Mouse (Mus musculus) spleen, postnatal 0 days (tissue): ENCODE measurements around the gene 4933430I17Rik. TPM values are rescaled to one million over a fixed set of nuclear protein-coding genes. Genes with fewer than 3 reads are reported as not detected.

Experiments
- polyA plus RNA-seq: library from polyadenylated mRNA; unstranded; fragments of >200 nt; fragmentation: Nextera tagmentation; extraction: Ambion mirVana; gene quantifications from 2 replicates; pipeline ENCODE4 v1.2.1, GENCODE M21; 2015

The 4933430I17Rik gene
- polyA plus RNA-seq: 0.08 and 0.18 TPM in 2 replicates

GRCm38 (mm10) chr4:62524651-62525488, at the start of gene 4933430I17Rik, which contains the start of gene Pole3:
Gene 4933430I17Rik, plus strand, starts transcription at chr4:62525369.
Gene Pole3, minus strand, starts transcription at chr4:62525068.

DNA sequence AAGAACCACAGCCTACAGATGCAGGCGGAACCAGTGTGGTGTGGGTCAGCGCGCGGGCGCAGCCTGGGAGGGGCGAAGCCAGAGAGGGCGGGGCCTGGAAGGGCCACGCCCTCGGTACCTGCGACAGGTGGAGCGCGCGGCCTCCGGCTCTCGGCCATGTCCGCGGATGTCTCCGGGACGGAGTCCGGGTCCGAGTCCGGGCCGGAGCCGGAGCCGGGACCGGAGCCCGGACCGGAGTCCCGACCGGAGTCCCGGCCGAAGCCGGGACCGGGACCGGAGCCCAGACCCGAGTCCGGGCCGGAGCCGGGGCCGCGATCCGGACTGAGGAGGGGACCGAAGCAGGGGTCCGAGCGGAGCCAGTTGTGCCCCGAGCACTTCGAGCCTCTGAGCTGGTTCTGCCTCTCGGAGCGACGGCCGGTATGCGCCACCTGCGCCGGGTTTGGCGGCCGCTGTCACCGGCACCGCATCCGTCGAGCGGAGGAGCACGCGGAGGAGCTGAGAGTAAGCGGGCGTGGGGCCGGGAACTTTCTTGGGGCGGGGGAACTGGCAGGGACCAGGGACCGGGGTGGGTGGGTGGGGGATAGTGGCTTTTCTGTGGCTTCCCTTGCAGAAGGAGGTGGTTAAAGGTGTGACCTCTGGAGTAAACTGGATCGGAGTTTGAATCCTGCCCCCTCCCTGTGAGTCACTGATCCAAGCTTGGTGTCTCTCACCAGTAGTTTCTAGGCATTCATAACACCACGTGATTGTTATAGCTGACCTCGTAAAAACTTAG, 45.0 kb upstream of the 4933430I17Rik start, which contains the start of gene Bspry:
Bspry (plus strand) TSS at position 117 of the 772 bp plus-strand sequence.

DNA sequence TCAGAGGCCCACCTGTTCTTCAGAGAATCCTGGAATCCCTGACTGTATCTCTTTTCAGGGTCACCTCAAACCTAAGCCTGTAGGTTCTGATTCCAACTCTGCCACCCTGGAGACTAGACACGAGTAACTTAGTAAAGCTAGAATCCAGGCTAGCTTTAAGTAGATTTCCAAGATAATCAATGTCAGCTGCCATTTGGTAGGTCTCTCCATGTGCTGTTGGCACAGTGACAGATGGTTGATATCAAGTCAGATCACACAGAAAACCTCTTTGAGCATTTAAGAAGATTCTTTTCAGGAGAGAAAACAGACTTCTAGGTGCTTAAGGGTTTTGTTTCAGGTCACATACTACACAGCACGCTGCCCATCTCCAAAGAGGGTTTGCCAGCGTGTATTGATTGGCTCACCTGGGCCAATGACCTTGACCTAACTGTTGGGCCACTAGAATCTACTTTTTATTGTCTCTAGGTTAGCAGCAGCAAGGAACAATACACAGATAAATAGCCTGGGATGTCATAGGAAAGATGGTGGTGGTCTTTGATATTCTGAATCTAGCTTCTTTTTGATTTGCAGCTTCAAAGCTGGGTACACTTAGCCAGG, 21.7 kb upstream of the 4933430I17Rik start, which contains the start of gene Hdhd3:
Hdhd3 (minus strand) TSS at position 94 of the 597 bp plus-strand sequence.

DNA sequence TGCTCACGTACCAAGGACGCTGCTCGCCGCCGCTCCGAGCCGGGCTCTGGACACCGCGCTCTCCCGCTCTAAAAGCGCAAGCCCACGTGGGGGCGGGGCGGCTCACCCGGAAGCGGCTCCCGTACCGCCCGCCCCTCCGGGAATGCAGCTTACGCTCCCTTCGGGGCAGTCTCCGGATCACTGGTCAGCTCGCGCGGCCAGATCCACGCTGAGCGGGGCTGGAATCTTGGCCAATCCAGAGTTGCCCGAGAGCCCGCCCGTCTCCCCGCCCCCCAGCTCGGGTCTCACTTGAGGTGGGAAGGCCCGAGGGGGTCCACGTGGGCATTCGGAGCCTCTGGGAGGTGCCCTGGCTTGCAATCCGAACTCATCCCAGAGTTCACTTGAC, 5.3 kb upstream of the 4933430I17Rik start, which contains the start of gene Alad:
Alad (minus strand) TSS at position 70 of the 385 bp plus-strand sequence.

GRCm38 (mm10) chr4:62559797-62560329, 34.7 kb downstream of the 4933430I17Rik start, which contains the start of gene Rgs3:
Gene Rgs3, plus strand, starts transcription at chr4:62559847.

Other genes starting within 250 kb of the 4933430I17Rik start
- 18.5 and 21.3 TPM in 2 replicates for gene Fkbp15, start 164.8 kb upstream of the 4933430I17Rik start, polyA plus RNA-seq
- gene Slc31a1, start 164.6 kb upstream of the 4933430I17Rik start, polyA plus RNA-seq: 21.1 and 22.6 TPM in 2 replicates
- 89.9 and 92.8 TPM in 2 replicates for gene Cdc26, start 116.7 kb upstream of the 4933430I17Rik start, polyA plus RNA-seq
- gene Prpf4, start 116.6 kb upstream of the 4933430I17Rik start, polyA plus RNA-seq: 12.7 and 13.3 TPM in 2 replicates
- not detected in 2 replicates for gene Rnf183, start 90.1 kb upstream of the 4933430I17Rik start, polyA plus RNA-seq
- 2.2 and 2.6 TPM in 2 replicates for gene Wdr31, start 54.5 kb upstream of the 4933430I17Rik start, polyA plus RNA-seq
- gene Bspry, start 45.3 kb upstream of the 4933430I17Rik start, polyA plus RNA-seq: 0.19 and 0.86 TPM in 2 replicates
- 2.4 and 4.0 TPM in 2 replicates for gene Hdhd3, start 21.9 kb upstream of the 4933430I17Rik start, polyA plus RNA-seq
- 533 and 652 TPM in 2 replicates for gene Alad, start 5.5 kb upstream of the 4933430I17Rik start, polyA plus RNA-seq
- gene Pole3, start 301 bp upstream of the 4933430I17Rik start, polyA plus RNA-seq: 71.2 and 84.8 TPM in 2 replicates
- 17.6 and 23.6 TPM in 2 replicates for gene Rgs3, start 34.5 kb downstream of the 4933430I17Rik start, polyA plus RNA-seq